Mouse (Mus musculus): ENCODE data around the gene Hist1h2bq. TPM values are rescaled to one million over a fixed set of nuclear protein-coding genes. Genes with fewer than 3 reads are reported as not detected.
A peak's percentile ranks its signal among the peaks of the same experiment; 100 is the strongest.
"Not testable (repeated sequence)": the region's sequence is repeated elsewhere in the genome, so short reads cannot be mapped to it uniquely, and the experiment has no call there.

Gene Hist1h2bq
- total and polyA plus RNA-seq, 2 experiments from 2014 or later: 5.6 to 1,204 TPM

DNA sequence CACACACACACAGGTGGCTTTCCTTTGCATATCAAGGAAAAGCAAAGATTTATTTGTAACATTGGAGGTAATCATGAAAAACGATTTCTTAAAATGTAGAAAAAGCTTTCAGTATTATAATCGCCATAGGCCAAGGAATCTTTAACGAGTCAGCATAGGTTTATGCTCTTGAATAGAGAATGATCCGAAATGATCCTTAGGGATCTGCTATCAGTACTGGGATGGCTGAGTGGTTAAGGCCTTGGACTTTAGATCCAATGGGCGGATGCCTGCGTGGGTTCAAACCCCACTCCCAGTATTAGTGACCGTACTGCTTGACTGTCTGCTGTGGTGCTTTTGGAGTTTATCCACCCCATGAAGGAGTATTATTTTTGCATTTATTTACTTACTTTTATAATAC lies 14.4 kb downstream of the Hist1h2bq start:
- 87% methylated on average over 7 of the region's 7 CpGs for WGBS
- no peak for DNase-seq (ENCODE audit: low spot score)
- H3K27ac ChIP-seq (ENCODE audit: low read depth): no peak overlapping the region
- no peak overlapping the region for H3K4me2 ChIP-seq (ENCODE audit: low read depth, low read length)
- TF ChIP-seq EP300 (IDR thresholded peaks at IDR 0.05; ENCODE audit: low read depth) (no peak), CTCF (IDR thresholded peaks at IDR 0.05; ENCODE audit: low read depth) (no peak)
- no peak overlapping the region for H3K9ac ChIP-seq (replicated peaks; ENCODE audit: low read depth, low read length)
- H3K36me3 ChIP-seq (replicated peaks; ENCODE audit: control insufficient read depth, insufficient read depth, low read length): no peaks in the 10 kb centered on the region
- no peaks in the 10 kb centered on the region for H3K27me3 ChIP-seq (ENCODE audit: control insufficient read depth, insufficient read depth, low read length)
- no peaks in the 10 kb centered on the region for H3K9me3 ChIP-seq (replicated peaks; ENCODE audit: control insufficient read depth, low read length)
- no peak for ATAC-seq (ENCODE audit: insufficient read depth, low read depth)
- peaks cover 5% of the 10 kb centered on the region; the same call in 1 of the 2 replicates for H3K4me1 ChIP-seq (ENCODE audit: control insufficient read depth, insufficient read depth)
- no peak overlapping the region for H3K4me3 ChIP-seq (ENCODE audit: low read depth, low read length)

DNA sequence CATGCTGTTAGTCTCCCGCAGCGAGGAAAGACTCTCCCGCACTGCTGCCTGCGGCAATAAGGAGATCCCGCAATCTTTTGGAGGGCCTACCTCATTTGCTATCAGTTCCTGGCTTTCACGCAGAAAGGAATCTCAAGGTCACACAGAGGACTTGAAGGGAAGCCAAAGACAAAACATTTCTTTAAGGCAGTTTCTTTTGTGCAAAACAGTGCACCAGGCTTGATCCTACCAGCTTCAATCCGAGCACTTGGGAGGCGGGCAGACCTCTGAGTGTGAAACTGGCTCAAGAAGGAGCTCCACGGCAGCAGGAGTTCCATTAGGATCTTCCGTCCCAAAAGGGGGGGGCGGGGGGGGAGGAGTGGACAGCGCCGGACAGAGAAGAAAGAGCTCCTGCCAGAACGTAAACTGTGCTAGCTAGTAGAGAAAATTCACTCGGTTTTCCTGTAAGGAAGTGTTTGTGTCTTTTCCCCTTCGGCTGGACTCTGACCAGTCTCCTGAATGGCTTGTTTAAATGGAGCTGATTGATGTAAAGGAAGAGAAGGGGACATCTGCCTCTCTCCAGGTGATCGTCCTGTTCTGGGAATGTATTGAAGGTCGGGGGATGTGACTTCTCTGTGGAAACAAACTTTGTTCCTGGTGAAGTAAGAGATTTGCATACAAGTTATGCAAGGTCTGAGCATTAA lies 19.3 kb downstream of the Hist1h2bq start:
- Histone ChIP-seq H3K9me3 (replicated peaks; ENCODE audit: control insufficient read depth, low read length) (no peaks in the 10 kb centered on the region), H3K36me3 (replicated peaks; ENCODE audit: control insufficient read depth, insufficient read depth, low read length) (no peaks in the 10 kb centered on the region), H3K27me3 (ENCODE audit: control insufficient read depth, insufficient read depth, low read length) (no peaks in the 10 kb centered on the region), H3K4me3 (ENCODE audit: low read depth, low read length) (peak overlapping the region; percentile 30), H3K9ac (replicated peaks; ENCODE audit: low read depth, low read length) (peak overlapping the region; percentile 18), H3K4me2 (ENCODE audit: low read depth, low read length) (peak overlapping the region; percentile 60), H3K27ac (ENCODE audit: low read depth) (no peak overlapping the region), H3K4me1 (ENCODE audit: control insufficient read depth, insufficient read depth) (peaks cover 22% of the 10 kb centered on the region)
- TF ChIP-seq EP300 (IDR thresholded peaks at IDR 0.05; ENCODE audit: low read depth): no peak
- no peak for TF ChIP-seq CTCF (IDR thresholded peaks at IDR 0.05; ENCODE audit: low read depth)
- no peak for ATAC-seq (ENCODE audit: insufficient read depth, low read depth)
- DNase-seq (ENCODE audit: low spot score): peak; percentile 18
- WGBS: 7% methylated on average over 18 of the region's 18 CpGs

DNA sequence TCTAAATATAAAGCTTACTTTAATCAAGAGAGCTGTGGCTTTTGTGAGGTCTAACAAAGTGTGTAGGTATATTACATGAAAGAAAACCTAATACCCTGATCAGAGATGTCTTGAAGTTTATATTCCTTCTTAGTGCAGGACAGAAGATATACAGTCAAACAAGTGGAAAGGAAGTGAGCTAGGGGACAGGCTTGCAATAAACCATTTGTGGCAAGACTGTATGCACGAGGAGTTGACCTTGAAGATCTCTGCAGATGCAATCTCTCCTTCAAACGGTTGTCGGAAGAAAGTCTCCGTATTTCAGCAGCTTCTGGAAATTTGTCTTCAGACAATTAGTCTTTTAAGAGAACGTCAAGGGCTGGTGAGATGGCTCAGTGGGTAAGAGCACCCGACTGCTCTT lies 20.1 kb downstream of the Hist1h2bq start:
- Histone ChIP-seq H3K27me3 (ENCODE audit: control insufficient read depth, insufficient read depth, low read length) (no peaks in the 10 kb centered on the region), H3K4me1 (ENCODE audit: control insufficient read depth, insufficient read depth) (peaks cover 24% of the 10 kb centered on the region), H3K27ac (ENCODE audit: low read depth) (no peak overlapping the region), H3K9me3 (replicated peaks; ENCODE audit: control insufficient read depth, low read length) (no peaks in the 10 kb centered on the region), H3K36me3 (replicated peaks; ENCODE audit: control insufficient read depth, insufficient read depth, low read length) (no peaks in the 10 kb centered on the region), H3K4me2 (ENCODE audit: low read depth, low read length) (no peak overlapping the region), H3K9ac (replicated peaks; ENCODE audit: low read depth, low read length) (no peak overlapping the region), H3K4me3 (ENCODE audit: low read depth, low read length) (no peak overlapping the region)
- no peak for ATAC-seq (ENCODE audit: insufficient read depth, low read depth)
- no peak for DNase-seq (ENCODE audit: low spot score)
- TF ChIP-seq EP300 (IDR thresholded peaks at IDR 0.05; ENCODE audit: low read depth) (no peak), CTCF (IDR thresholded peaks at IDR 0.05; ENCODE audit: low read depth) (no peak)
- 57% methylated on average over 6 of the region's 6 CpGs for WGBS

- 37% methylated on average over 14 of the region's 21 CpGs for WGBS
- peaks cover 30% of the 10 kb centered on the region for H3K4me1 ChIP-seq (ENCODE audit: control insufficient read depth, insufficient read depth)
- DNase-seq (ENCODE audit: low spot score) (no peak), ATAC-seq (ENCODE audit: insufficient read depth, low read depth) (peak; percentile 13; the same call in 1 of the 2 replicates)
- no peaks in the 10 kb centered on the region for H3K9me3 ChIP-seq (replicated peaks; ENCODE audit: control insufficient read depth, low read length)
- H3K36me3 ChIP-seq (replicated peaks; ENCODE audit: control insufficient read depth, insufficient read depth, low read length): no peaks in the 10 kb centered on the region
- no peak overlapping the region; the same call in 1 of the 2 replicates for H3K9ac ChIP-seq (replicated peaks; ENCODE audit: low read depth, low read length)
- H3K4me3 ChIP-seq (ENCODE audit: low read depth, low read length): peak overlapping the region; percentile 45; the same call in 1 of the 2 replicates
- peak overlapping the region; percentile 77 for H3K27ac ChIP-seq (ENCODE audit: low read depth)
- H3K27me3 ChIP-seq (ENCODE audit: control insufficient read depth, insufficient read depth, low read length): no peaks in the 10 kb centered on the region
- no peak for TF ChIP-seq CTCF (IDR thresholded peaks at IDR 0.05; ENCODE audit: low read depth)
- TF ChIP-seq EP300 (IDR thresholded peaks at IDR 0.05; ENCODE audit: low read depth): no peak
- H3K4me2 ChIP-seq (ENCODE audit: low read depth, low read length): peak overlapping the region; percentile 50
Measured at GRCm38 (mm10) chr13:21787760-21788593, 22.0 kb downstream of the Hist1h2bq start.

GRCm38 (mm10) chr13:21786899-21787629 lies 22.9 kb downstream of the Hist1h2bq start, which contains the start of the genes Hist1h2an and Hist1h2bp:
Gene Hist1h2an (minus strand): TSS chr13:21787218.
Gene Hist1h2bp (plus strand): TSS chr13:21787461.
- H3K27ac ChIP-seq (ENCODE audit: low read depth): peak within 1 kb of the TSS; percentile 77
- H3K27me3 ChIP-seq (ENCODE audit: control insufficient read depth, insufficient read depth, low read length); H3K9ac ChIP-seq (replicated peaks; ENCODE audit: low read depth, low read length); H3K36me3 ChIP-seq (replicated peaks; ENCODE audit: control insufficient read depth, insufficient read depth, low read length); H3K9me3 ChIP-seq (replicated peaks; ENCODE audit: control insufficient read depth, low read length): not testable (repeated sequence)
- peak within 1 kb of the TSS; percentile 45 for H3K4me3 ChIP-seq (ENCODE audit: low read depth, low read length)
- ATAC-seq (ENCODE audit: insufficient read depth, low read depth): peak; percentile 92
- TF ChIP-seq EP300 (IDR thresholded peaks at IDR 0.05; ENCODE audit: low read depth): peak; percentile 25; the same call in 1 of the 2 replicates
- H3K4me2 ChIP-seq (ENCODE audit: low read depth, low read length): peak within 1 kb of the TSS; percentile 50
- peak; percentile 98 for DNase-seq (ENCODE audit: low spot score)
- 0% methylated on average over 34 of the region's 63 CpGs for WGBS
- H3K4me1 ChIP-seq (ENCODE audit: control insufficient read depth, insufficient read depth): peaks cover 34% of the 10 kb centered on the region

Measured in heart, postnatal 0 days (tissue).